Mouse (Mus musculus) thymus, adult 2 months (tissue): ENCODE results near the gene Myo7a.

Experiments used
- CTCF ChIP-seq: fragments of 200-500 bp; IDR thresholded peaks from 2 replicates; pipeline ENCODE4 v1.5.1; 2012; ENCODE audit warnings: mild to moderate bottlenecking, control low read depth, low read length, moderate library complexity, borderline replicate concordance; ENCODE audit not compliant: control insufficient read depth, poor library complexity, insufficient read depth; ENCODE audit errors: extremely low read depth
- POLR2A ChIP-seq: fragments of 200-500 bp; IDR thresholded peaks from 2 replicates; pipeline ENCODE4 v1.6.1; 2012; ENCODE audit warnings: mild to moderate bottlenecking, low read length, control low read depth, moderate library complexity; ENCODE audit not compliant: control insufficient read depth, poor library complexity, insufficient read depth; ENCODE audit errors: extremely low read depth

- no peak for TF ChIP-seq CTCF
- TF ChIP-seq POLR2A: no peak
These were observed 116.7 kb downstream of the Myo7a start for GRCm38 (mm10) chr7:98002617-98003016.
